Mouse (Mus musculus) kidney, adult 2 months (tissue): ENCODE data around the gene Hmgb4. TPM values are rescaled to one million over a fixed set of nuclear protein-coding genes. Genes with fewer than 3 reads are reported as not detected.
A peak's percentile ranks its signal among the peaks of the same experiment; 100 is the strongest.

Experiments used
- DNase-seq: peaks from one replicate; pipeline ENCODE4 v3.0.0; 2021
- H3K27ac ChIP-seq: fragments of 200-500 bp; 2 replicates; pipeline ENCODE4 v1.5.1; 2012; ENCODE audit warnings: low read depth, low read length, control low read depth, inconsistent platforms; ENCODE audit not compliant: insufficient read depth
- H3K27me3 ChIP-seq: fragments of 200-500 bp; replicated peaks from 2 replicates; pipeline ENCODE4 v1.6.1; 2012; ENCODE audit warnings: mild to moderate bottlenecking, moderate library complexity, low read length, inconsistent platforms; ENCODE audit not compliant: control insufficient read depth, insufficient read depth
- H3K36me3 ChIP-seq: fragments of 200-500 bp; 2 replicates; pipeline ENCODE4 v1.6.1; 2012; ENCODE audit warnings: mild to moderate bottlenecking, moderate library complexity, low read length, inconsistent platforms; ENCODE audit not compliant: control insufficient read depth, insufficient read depth
- H3K4me1 ChIP-seq: fragments of 200-500 bp; 2 replicates; pipeline ENCODE4 v1.6.1; 2011; ENCODE audit warnings: low read length; ENCODE audit not compliant: control insufficient read depth, insufficient read depth
- H3K4me3 ChIP-seq: fragments of 200-500 bp; 2 replicates; pipeline ENCODE4 v1.5.1; 2011; ENCODE audit warnings: mild to moderate bottlenecking, low read depth, low read length, control low read depth; ENCODE audit not compliant: insufficient read depth
- CTCF ChIP-seq: fragments of 200-500 bp; conservative IDR thresholded peaks from 2 replicates; pipeline ENCODE4 v1.5.1; 2011; ENCODE audit warnings: low read depth, mild to moderate bottlenecking, control low read depth, low read length, moderate library complexity, mixed read lengths; ENCODE audit not compliant: insufficient read depth, insufficient read length
- POLR2A ChIP-seq: fragments of 200-500 bp; IDR thresholded peaks from one replicate; pipeline ENCODE4 v1.6.1; 2011; ENCODE audit warnings: low read depth, low read length, control low read depth
- WGBS: fragments of 180-500 bp; shearing (Covaris S2); methylation state at CpG from one replicate; pipeline ENCODE4 v1.1.7; 2018; 5-methylcytosine and 5-hydroxymethylcytosine counted together
- polyA plus RNA-seq: library from polyadenylated mRNA; depleted of rRNA; stranded (reverse); fragments of >200 nt; gene quantifications from 2 replicates; pipeline ENCODE4 v1.2.3, GENCODE M21; 2012

The Hmgb4 gene
- polyA plus RNA-seq, 1 experiment: not detected

DNA sequence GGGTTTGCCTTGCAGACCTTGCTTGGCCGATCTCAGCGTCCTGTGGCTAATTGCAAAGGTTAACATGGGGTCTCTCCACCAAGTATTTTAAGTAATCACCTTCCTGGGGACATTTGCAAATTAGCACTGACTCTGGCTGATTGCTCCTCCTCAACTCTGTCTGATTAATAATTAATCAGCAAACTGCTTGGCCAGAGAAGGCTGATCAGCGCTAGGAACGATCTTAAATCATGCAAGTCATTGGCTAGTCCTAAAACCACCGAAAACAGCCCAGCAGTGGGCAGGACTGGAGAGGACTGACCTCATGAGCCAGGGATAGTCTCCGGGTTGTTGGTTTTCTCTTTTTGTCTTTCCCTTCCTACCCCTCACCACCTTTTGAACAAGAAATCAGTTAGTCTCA, 36.3 kb downstream of the Hmgb4 start:
- no peak for TF ChIP-seq POLR2A
- TF ChIP-seq CTCF: no peak
- DNase-seq: peak; percentile 69
- H3K36me3 ChIP-seq: no peaks in the 10 kb centered on the region
- 26% methylated on average over 6 of the region's 6 CpGs for WGBS
- H3K4me1 ChIP-seq: 0 out of 2 replicates have a peak, but pooled peaks cover 3% of the 10 kb centered on the region
- no peak overlapping the region for H3K4me3 ChIP-seq
- H3K27ac ChIP-seq: 0 out of 2 replicates have a peak overlapping the region, but pooled peaks have one; percentile 21
- H3K27me3 ChIP-seq: no peaks in the 10 kb centered on the region

DNA sequence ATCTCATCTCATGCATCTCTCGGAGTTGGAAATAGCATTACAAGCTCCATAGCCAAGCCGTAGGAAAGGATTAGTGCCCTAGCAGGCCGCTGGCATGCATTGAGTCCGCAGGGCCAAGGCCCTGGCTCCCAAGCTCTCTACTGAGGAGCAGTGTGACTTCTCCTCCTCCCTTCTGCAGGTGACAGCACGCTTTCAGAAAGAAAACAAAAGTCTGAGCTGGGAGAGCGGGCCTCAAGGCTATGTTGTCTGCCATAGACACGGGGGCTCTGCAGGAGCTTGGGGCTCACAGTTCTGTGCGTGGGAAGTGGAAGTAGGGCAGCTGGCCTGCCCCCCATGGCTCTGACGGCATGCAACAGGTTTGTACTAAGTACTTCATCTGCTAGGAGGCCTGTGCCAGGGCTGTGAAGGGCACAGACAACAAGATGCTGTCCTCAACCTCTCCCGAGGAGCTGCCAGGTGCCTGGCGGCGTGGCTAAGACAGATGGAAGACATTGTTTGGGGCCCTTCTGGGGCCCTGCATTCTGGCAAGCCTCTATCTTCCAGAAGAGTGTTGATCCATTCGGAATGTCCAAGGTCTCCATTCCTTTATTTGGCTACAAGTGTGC, 42.7 kb downstream of the Hmgb4 start:
- WGBS: 70% methylated on average over 13 of the region's 13 CpGs
- H3K27me3 ChIP-seq: no peaks in the 10 kb centered on the region
- H3K36me3 ChIP-seq: no peaks in the 10 kb centered on the region
- H3K4me1 ChIP-seq: no peaks in the 10 kb centered on the region
- H3K27ac ChIP-seq: no peak overlapping the region
- no peak for DNase-seq
- no peak overlapping the region for H3K4me3 ChIP-seq
- TF ChIP-seq CTCF: no peak
- TF ChIP-seq POLR2A: no peak
